Mouse (Mus musculus): ENCODE data around the gene Slc6a20b.
"Not testable (repeated sequence)": the region's sequence is repeated elsewhere in the genome, so short reads cannot be mapped to it uniquely, and the experiment has no call there.

The Slc6a20b gene

DNA sequence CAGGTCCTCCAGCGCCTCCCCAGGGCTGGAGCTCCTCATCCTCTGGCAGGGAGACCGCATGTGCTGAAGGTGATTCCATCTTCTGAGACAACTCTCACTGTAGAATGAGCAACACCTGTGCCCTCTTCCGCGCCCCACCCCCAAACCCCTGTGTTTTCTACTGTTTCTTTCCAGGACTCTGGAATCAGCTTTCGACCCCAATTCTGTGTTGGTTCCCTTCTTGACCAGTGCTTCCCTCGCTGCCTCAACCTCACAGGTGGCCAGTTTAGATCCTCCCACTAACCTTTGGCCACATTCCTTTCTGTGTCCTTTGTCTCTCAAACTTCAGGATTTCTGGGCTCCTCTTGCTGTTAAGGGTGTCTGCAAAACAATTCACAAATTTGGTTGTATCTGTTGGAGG is at the start of gene Slc6a20b:
TSS of gene Slc6a20b (minus strand) at position 285 of the 400 bp plus-strand sequence.
- no peak for DNase-seq (ENCODE audit: low spot score)

DNA sequence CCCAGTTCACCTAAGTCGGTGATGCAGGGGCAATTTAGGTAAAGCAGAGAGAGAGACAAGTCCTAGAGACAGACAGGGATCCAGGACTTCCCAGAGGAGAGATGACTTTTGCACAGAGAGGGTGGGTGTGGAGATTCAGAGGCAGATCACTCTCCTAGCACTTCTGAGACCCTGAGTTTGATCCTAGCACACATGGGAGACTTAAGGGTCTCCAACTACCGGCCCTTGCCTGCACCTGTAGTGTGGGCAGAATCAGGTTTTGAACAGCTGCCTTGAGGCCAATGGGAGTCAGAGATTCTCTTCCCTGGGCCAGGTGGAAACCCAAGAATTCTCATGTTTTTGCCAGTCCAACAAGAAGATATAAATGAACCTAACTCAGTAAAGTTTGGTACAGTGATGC is 46.8 kb upstream of the Slc6a20b start:
- DNase-seq (ENCODE audit: low spot score), result no peak

GRCm38 (mm10) chr9:123678327-123679105 is 46.2 kb upstream of the Slc6a20b start, which contains the start of the genes Ccr9 and Slc6a20a:
TSS of gene Ccr9 (plus strand) at chr9:123678439.
TSS of gene Slc6a20a (minus strand) at chr9:123678885.
- peak; percentile 2 for DNase-seq (ENCODE audit: low spot score)

GRCm38 (mm10) chr9:123665645-123666044 is 33.3 kb upstream of the Slc6a20b start:
- DNase-seq (ENCODE audit: low spot score), result peak; percentile 48

GRCm38 (mm10) chr9:123659986-123660676 is 27.8 kb upstream of the Slc6a20b start:
- DNase-seq (ENCODE audit: low spot score), result not testable (repeated sequence)

DNA sequence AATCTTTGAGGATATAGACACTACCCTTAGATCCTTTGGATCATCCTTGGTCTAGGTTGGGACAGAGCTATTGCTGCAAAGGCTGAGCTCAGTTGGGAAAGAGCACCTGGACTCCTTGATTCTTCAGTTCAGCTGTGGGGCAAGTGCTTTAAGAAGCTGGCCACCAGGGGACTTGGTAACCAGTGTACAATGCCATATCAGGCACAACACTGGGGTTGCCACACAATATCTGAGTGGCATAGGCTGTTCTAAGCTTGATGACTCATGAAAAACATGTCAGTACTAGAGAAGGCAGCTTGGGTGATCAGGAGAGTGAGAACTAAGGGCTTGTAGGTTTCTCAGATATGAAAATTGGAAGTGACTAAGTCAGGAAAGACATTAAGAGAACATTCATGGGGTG is 26.6 kb upstream of the Slc6a20b start:
- no peak for DNase-seq (ENCODE audit: low spot score)

GRCm38 (mm10) chr9:123657457-123657856 is 25.1 kb upstream of the Slc6a20b start:
- no peak for DNase-seq (ENCODE audit: low spot score)

GRCm38 (mm10) chr9:123651369-123651768 is 19.0 kb upstream of the Slc6a20b start:
- no peak for DNase-seq (ENCODE audit: low spot score)

GRCm38 (mm10) chr9:123649785-123650511 is 17.6 kb upstream of the Slc6a20b start:
- no peak for DNase-seq (ENCODE audit: low spot score)

- DNase-seq (ENCODE audit: low spot score), result no peak
Observed at GRCm38 (mm10) chr9:123640106-123640505, 7.7 kb upstream of the Slc6a20b start.

DNA sequence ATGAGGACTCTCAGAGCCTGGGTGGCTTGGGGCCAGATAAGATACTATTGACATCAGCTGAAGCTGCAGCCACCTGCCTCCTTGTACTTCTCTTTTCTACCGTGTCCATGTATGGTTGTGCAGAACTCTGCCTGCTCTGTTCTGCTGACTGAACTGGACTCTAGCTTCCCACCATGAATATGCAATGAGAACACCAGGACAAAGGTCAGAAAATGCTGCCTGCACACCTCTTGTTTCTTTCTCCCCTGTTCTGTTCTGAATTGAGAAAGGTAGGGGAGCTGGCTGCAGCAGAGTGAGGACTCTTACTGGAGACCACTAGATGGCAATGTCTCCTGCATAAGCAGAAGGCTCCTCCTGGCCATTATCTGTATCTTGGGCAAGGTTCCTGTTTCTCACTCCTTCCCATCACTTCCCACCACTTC is 6.3 kb upstream of the Slc6a20b start:
- DNase-seq (ENCODE audit: low spot score), result peak; percentile 9

DNA sequence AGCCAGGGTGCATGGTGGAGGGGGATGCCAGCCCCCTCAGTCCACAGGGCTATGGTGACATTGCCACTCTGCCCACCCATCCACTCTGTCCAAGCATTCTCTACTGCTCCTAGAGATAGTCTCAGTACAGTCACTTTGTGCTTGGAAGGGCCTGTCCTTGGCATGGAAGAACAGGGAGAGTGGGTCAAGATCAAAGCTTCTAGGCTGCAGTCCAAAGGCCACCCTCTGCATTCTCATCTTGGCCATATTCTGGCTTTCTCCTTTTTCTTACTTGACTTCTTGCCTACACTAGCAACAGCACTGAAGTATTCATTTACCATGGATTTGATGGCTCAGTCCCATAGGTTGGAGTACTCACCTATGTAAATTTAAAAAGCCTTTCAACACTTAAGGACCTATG is 5.9 kb upstream of the Slc6a20b start:
- no peak for DNase-seq (ENCODE audit: low spot score)

DNA sequence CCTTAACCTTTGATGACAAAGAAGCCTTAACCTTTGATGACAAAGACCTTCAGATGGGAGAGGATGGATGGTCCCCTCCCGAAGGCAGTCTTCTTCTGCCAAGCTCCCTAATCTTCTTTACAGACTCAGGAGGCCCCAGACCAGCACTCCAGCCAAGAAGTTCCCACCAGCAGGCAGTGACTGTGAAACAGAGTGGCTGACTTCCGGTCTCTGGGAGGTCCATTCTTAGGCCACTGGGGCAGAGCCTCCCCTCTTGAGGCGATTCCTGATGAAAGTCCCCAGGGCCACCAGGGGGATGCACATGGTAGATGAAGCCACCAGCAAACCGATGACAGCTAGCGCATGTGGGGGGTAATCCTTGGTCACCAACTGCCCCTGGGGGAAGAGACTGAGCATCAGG is 4.4 kb upstream of the Slc6a20b start:
- no peak for DNase-seq (ENCODE audit: low spot score)

DNA sequence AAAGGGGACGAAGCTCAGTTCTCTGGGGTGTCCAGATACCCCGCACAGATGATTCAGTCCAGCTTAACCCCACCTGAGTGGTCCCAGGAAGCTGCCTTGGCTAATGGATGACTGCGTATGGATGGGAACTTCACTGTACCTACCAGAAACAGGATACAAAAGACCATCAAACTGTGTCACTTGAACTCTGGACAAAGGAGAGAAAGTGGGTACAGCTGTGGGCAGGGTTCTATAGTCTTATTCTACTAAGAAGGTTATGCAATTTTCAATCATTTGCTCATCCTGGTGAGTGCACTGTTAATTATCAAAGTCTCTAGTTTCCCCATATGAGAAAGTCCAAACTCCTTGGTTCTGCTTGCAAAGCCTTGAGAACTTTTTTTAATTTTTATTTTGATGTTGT is 628 bp upstream of the Slc6a20b start:
- no peak for DNase-seq (ENCODE audit: low spot score)

DNA sequence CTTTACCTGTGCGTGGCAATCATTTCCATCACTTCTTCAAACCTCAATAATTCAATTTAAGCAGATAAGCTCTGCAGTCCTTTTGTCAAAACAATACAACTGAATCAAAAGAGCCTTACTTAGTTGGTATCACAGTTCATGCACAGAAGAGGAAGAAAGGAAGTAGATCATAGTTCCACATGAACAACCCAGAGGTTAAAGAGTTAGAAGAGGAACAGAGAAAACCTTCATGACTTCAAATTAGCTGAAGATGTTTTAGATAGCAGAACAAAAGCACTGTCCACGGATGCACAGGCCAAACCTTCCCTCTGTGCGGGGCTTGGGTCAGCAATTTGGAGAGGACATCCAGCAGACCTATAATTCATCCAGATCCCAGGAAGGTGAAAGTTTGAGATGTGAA is 699 bp downstream of the Slc6a20b start:
- DNase-seq (ENCODE audit: low spot score), result no peak

DNA sequence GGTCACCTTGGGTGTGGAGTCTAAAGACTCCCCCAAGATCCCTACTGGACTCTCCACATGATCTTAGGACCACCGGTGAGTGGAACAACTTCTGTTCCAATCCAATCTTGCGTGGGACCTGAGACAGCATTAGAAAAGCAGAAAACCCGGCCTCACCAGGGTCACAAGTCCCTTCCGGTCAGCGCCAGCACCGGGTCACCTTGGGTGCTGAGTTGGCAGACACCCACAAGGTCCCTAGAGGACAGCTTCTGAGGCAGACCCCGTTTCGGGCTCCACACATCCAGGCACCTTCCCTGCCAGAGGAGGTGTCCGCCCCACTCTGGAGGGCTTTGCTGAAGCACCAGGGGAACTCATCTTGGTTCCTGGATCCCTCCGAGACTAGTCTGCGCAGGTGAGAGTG is 6.5 kb downstream of the Slc6a20b start:
- DNase-seq (ENCODE audit: low spot score), result no peak

DNA sequence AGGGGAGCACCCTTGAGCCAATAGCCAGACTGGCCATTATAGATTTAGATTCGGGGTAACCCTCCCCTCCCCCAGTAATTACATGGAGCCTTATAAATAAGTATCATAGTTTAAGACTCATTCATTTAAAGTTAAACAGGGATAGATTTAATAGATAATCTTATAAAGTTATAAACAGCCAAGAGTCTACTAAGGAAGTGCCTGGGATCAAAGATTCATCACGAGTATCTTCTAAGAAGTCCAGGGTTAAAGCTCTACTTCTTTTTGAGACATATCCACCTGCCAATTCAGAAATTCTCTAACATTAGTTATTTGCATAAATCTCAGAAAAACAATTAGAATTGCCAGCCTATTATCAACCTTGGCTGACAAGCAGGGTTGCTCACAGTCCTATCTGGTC is 7.6 kb downstream of the Slc6a20b start:
- DNase-seq (ENCODE audit: low spot score), result no peak

- no peak for DNase-seq (ENCODE audit: low spot score)
Observed at GRCm38 (mm10) chr9:123620311-123621098, 11.9 kb downstream of the Slc6a20b start.

- DNase-seq (ENCODE audit: low spot score), result no peak
Observed at GRCm38 (mm10) chr9:123601529-123601928, 30.8 kb downstream of the Slc6a20b start.

GRCm38 (mm10) chr9:123597376-123597775 is 35.0 kb downstream of the Slc6a20b start:
- DNase-seq (ENCODE audit: low spot score), result no peak

DNA sequence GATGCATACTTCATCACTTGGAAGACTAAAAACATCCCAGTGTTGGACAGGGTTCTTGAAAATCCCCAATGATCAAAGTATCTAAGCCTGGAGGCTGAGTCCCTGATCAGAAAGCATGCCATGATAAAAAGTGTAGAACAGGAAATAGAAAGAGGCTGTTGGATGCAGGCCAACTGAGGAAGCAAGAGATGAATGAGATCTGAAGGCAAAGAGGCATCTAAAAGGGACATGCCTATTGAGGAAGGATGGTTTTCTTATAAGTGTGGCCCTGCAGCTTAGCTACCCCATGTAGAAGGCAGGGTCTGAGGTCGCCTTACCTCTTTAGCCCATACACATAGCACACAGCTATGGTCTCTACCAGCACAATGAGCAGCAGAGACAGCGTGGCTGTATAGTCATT is 35.5 kb downstream of the Slc6a20b start:
- DNase-seq (ENCODE audit: low spot score), result no peak

DNA sequence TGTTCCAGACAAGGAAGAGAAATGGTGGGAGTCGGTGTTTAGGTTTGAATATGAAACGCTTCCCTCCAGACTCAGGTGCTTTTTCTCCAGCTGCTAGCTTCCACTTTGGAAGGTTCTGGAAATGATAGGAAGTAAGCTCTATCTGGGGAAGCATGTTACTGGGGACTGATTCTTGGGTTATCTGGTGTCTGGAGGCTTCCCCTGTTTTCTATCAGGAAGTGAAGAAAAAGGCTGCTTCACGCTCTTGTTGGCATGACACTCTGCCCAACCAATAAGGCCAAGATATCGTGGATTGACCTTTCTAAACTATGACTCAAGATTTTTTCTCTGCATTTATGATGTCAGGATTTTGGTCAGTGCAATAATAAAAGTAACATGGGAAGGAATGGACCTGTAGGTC is 37.2 kb downstream of the Slc6a20b start:
- no peak for DNase-seq (ENCODE audit: low spot score)
